Mouse (Mus musculus): Measurements from ENCODE around the gene Pcyt1a. TPM values are rescaled to one million over a fixed set of nuclear protein-coding genes. Genes with fewer than 3 reads are reported as not detected.
A peak's percentile ranks its signal among the peaks of the same experiment; 100 is the strongest.

Gene Pcyt1a
- total RNA-seq (2021) (100 to 1,000 TPM; 110 to 133 TPM), polyA plus RNA-seq (2012; rRNA removed) (44.3 and 70.5 TPM in 2 replicates)
- long read RNA-seq, full-length matches to known transcripts = 18 of 30 reads
- long read RNA-seq, partial matches to known transcripts = 12 of 30 reads
- long read RNA-seq, other reads (novel, unspliced or antisense) = 0 of 30 reads

- Histone ChIP-seq H3K4me1 (ENCODE audit: control insufficient read depth, insufficient read depth, low read length) (peaks cover 5% of the 10 kb centered on the region), H3K27ac (peak within 1 kb of the TSS; percentile 97), H3K27me3 (ENCODE audit: control insufficient read depth, insufficient read depth, low read length) (no peaks in the 10 kb centered on the region), H3K79me2 (replicated peaks; ENCODE audit: control insufficient read depth, insufficient read depth, low read length) (peaks cover 5% of the 10 kb centered on the region; the same call in 1 of the 2 replicates), H3K9ac (ENCODE audit: low read depth, low read length) (peak within 1 kb of the TSS; percentile 95), H3K4me3 (peak within 1 kb of the TSS; percentile 85), H3K36me3 (ENCODE audit: control insufficient read depth, insufficient read depth, low read length) (peaks cover 10% of the 10 kb centered on the region)
- intact Hi-C loops (cut with DNase I) = loop anchor here (1.0 kb wide), 2 partner anchors 10 to 183 kb away; partner anchors contain the start of genes Fbxo45 and Wdr53
- under 1% methylated on average over 54 of the region's 54 CpGs for WGBS
- TF ChIP-seq CTCF (IDR thresholded peaks at IDR 0.05) = peak; percentile 54
- 0 out of 2 replicates have a peak, but pooled peaks have one; percentile 54 for TF ChIP-seq EP300 (IDR thresholded peaks at IDR 0.05; ENCODE audit: insufficient read depth, low read depth, low read length)
- peak; percentile 86 for TF ChIP-seq POLR2A (IDR thresholded peaks at IDR 0.05; ENCODE audit: insufficient read depth, low read depth, low read length)
- DNase-seq = peak; percentile 90 to 93
These were observed at the start of gene Pcyt1a for GRCm38 (mm10) chr16:32430474-32431046. Gene Pcyt1a, plus strand, starts transcription at chr16:32430921.

GRCm38 (mm10) chr16:32382901-32383300, 47.8 kb upstream of the Pcyt1a start:
- peaks cover 4% of the 10 kb centered on the region; the same call in 1 of the 2 replicates for H3K36me3 ChIP-seq (ENCODE audit: control insufficient read depth, insufficient read depth, low read length)
- H3K27ac ChIP-seq = no peak overlapping the region
- DNase-seq = no peak
- H3K4me3 ChIP-seq = no peak overlapping the region
- H3K9ac ChIP-seq (ENCODE audit: low read depth, low read length) = no peak overlapping the region
- H3K27me3 ChIP-seq (ENCODE audit: control insufficient read depth, insufficient read depth, low read length) = no peaks in the 10 kb centered on the region
- H3K79me2 ChIP-seq (replicated peaks; ENCODE audit: control insufficient read depth, insufficient read depth, low read length) = no peaks in the 10 kb centered on the region
- no peaks in the 10 kb centered on the region for H3K4me1 ChIP-seq (ENCODE audit: control insufficient read depth, insufficient read depth, low read length)
- TF ChIP-seq POLR2A (IDR thresholded peaks at IDR 0.05; ENCODE audit: insufficient read depth, low read depth, low read length) = no peak
- no peak for TF ChIP-seq EP300 (IDR thresholded peaks at IDR 0.05; ENCODE audit: insufficient read depth, low read depth, low read length)
- no peak for TF ChIP-seq CTCF (IDR thresholded peaks at IDR 0.05)
- intact Hi-C loops (cut with DNase I) = no loop called here

GRCm38 (mm10) chr16:32384885-32385284, 45.8 kb upstream of the Pcyt1a start:
- Histone ChIP-seq H3K27me3 (ENCODE audit: control insufficient read depth, insufficient read depth, low read length) (no peaks in the 10 kb centered on the region), H3K4me3 (no peak overlapping the region), H3K79me2 (replicated peaks; ENCODE audit: control insufficient read depth, insufficient read depth, low read length) (no peaks in the 10 kb centered on the region), H3K36me3 (ENCODE audit: control insufficient read depth, insufficient read depth, low read length) (peaks cover 4% of the 10 kb centered on the region; the same call in 1 of the 2 replicates), H3K27ac (no peak overlapping the region), H3K9ac (ENCODE audit: low read depth, low read length) (no peak overlapping the region), H3K4me1 (ENCODE audit: control insufficient read depth, insufficient read depth, low read length) (no peaks in the 10 kb centered on the region)
- 60% methylated on average over 2 of the region's 2 CpGs for WGBS
- intact Hi-C loops (cut with DNase I) = no loop called here
- TF ChIP-seq CTCF (IDR thresholded peaks at IDR 0.05) (no peak), POLR2A (IDR thresholded peaks at IDR 0.05; ENCODE audit: insufficient read depth, low read depth, low read length) (no peak), EP300 (IDR thresholded peaks at IDR 0.05; ENCODE audit: insufficient read depth, low read depth, low read length) (no peak)
- DNase-seq = no peak

- Histone ChIP-seq H3K36me3 (ENCODE audit: control insufficient read depth, insufficient read depth, low read length) (peaks cover 4% of the 10 kb centered on the region; the same call in 1 of the 2 replicates), H3K4me1 (ENCODE audit: control insufficient read depth, insufficient read depth, low read length) (no peaks in the 10 kb centered on the region), H3K79me2 (replicated peaks; ENCODE audit: control insufficient read depth, insufficient read depth, low read length) (no peaks in the 10 kb centered on the region), H3K9ac (ENCODE audit: low read depth, low read length) (no peak overlapping the region), H3K4me3 (no peak overlapping the region), H3K27me3 (ENCODE audit: control insufficient read depth, insufficient read depth, low read length) (no peaks in the 10 kb centered on the region), H3K27ac (no peak overlapping the region)
- TF ChIP-seq CTCF (IDR thresholded peaks at IDR 0.05) = no peak
- TF ChIP-seq POLR2A (IDR thresholded peaks at IDR 0.05; ENCODE audit: insufficient read depth, low read depth, low read length) = no peak
- TF ChIP-seq EP300 (IDR thresholded peaks at IDR 0.05; ENCODE audit: insufficient read depth, low read depth, low read length) = no peak
- DNase-seq = no peak
- intact Hi-C loops (cut with DNase I) = no loop called here
- WGBS = 86% methylated on average over 3 of the region's 3 CpGs
These were observed 43.9 kb upstream of the Pcyt1a start for GRCm38 (mm10) chr16:32386826-32387225.

GRCm38 (mm10) chr16:32389049-32389448, 41.7 kb upstream of the Pcyt1a start:
- no peak for DNase-seq
- intact Hi-C loops (cut with DNase I) = no loop called here
- Histone ChIP-seq H3K79me2 (replicated peaks; ENCODE audit: control insufficient read depth, insufficient read depth, low read length) (no peaks in the 10 kb centered on the region), H3K9ac (ENCODE audit: low read depth, low read length) (no peak overlapping the region), H3K4me1 (ENCODE audit: control insufficient read depth, insufficient read depth, low read length) (no peaks in the 10 kb centered on the region), H3K4me3 (no peak overlapping the region), H3K36me3 (ENCODE audit: control insufficient read depth, insufficient read depth, low read length) (peaks cover 2% of the 10 kb centered on the region; the same call in 1 of the 2 replicates), H3K27ac (no peak overlapping the region), H3K27me3 (ENCODE audit: control insufficient read depth, insufficient read depth, low read length) (no peaks in the 10 kb centered on the region)
- TF ChIP-seq CTCF (IDR thresholded peaks at IDR 0.05) (no peak), EP300 (IDR thresholded peaks at IDR 0.05; ENCODE audit: insufficient read depth, low read depth, low read length) (no peak), POLR2A (IDR thresholded peaks at IDR 0.05; ENCODE audit: insufficient read depth, low read depth, low read length) (no peak)

GRCm38 (mm10) chr16:32389841-32390240, 40.9 kb upstream of the Pcyt1a start:
- no peak for DNase-seq
- WGBS = 77% methylated on average over 3 of the region's 3 CpGs
- Histone ChIP-seq H3K36me3 (ENCODE audit: control insufficient read depth, insufficient read depth, low read length) (peaks cover 2% of the 10 kb centered on the region; the same call in 1 of the 2 replicates), H3K27ac (no peak overlapping the region), H3K9ac (ENCODE audit: low read depth, low read length) (no peak overlapping the region), H3K4me1 (ENCODE audit: control insufficient read depth, insufficient read depth, low read length) (no peaks in the 10 kb centered on the region), H3K27me3 (ENCODE audit: control insufficient read depth, insufficient read depth, low read length) (no peaks in the 10 kb centered on the region), H3K4me3 (no peak overlapping the region), H3K79me2 (replicated peaks; ENCODE audit: control insufficient read depth, insufficient read depth, low read length) (no peaks in the 10 kb centered on the region)
- TF ChIP-seq POLR2A (IDR thresholded peaks at IDR 0.05; ENCODE audit: insufficient read depth, low read depth, low read length) (no peak), EP300 (IDR thresholded peaks at IDR 0.05; ENCODE audit: insufficient read depth, low read depth, low read length) (no peak), CTCF (IDR thresholded peaks at IDR 0.05) (no peak)
- intact Hi-C loops (cut with DNase I) = no loop called here
